Mouse (Mus musculus): ENCODE measurements around the gene Prep. TPM values are rescaled to one million over a fixed set of nuclear protein-coding genes. Genes with fewer than 3 reads are reported as not detected.

The Prep gene
- polyA plus RNA-seq, 1 experiment, result 4.9 TPM

DNA sequence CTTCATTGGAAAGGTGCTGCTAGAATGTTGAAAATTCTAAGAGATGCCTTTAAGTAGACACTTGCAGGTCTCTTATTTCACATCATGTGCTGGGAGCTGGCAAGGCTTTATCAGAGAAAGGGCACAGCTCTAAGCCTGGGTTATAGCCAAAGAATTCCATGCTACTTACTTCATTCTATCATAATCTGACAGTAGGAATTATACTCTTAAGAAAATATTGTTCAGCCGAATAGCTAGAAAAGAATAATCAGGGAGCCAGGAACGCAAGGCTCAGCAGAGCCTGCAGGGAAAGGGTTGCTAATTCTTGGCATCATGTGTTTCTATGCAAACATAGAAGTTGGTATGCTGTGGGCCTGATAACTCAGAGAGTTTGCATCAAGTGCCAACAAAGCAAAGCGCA is 114.3 kb downstream of the Prep start:
- H3K4me3 ChIP-seq (replicated peaks; ENCODE audit: control insufficient read depth, low read depth, low read length), result no peak overlapping the region
- TF ChIP-seq POLR2A (IDR thresholded peaks at IDR 0.05; ENCODE audit: borderline replicate concordance, control insufficient read depth, low read depth, low read length), result no peak
- no peak for TF ChIP-seq CTCF (IDR thresholded peaks at IDR 0.05; ENCODE audit: control insufficient read depth, insufficient read depth, low read length)
- H3K27ac ChIP-seq (ENCODE audit: control insufficient read depth, insufficient read depth, low read depth, low read length, poor library complexity), result no peak overlapping the region
- WGBS, result 89% methylated on average over 3 of the region's 3 CpGs
- no peaks in the 10 kb centered on the region for H3K4me1 ChIP-seq (ENCODE audit: control insufficient read depth, insufficient read depth, low read length)

DNA sequence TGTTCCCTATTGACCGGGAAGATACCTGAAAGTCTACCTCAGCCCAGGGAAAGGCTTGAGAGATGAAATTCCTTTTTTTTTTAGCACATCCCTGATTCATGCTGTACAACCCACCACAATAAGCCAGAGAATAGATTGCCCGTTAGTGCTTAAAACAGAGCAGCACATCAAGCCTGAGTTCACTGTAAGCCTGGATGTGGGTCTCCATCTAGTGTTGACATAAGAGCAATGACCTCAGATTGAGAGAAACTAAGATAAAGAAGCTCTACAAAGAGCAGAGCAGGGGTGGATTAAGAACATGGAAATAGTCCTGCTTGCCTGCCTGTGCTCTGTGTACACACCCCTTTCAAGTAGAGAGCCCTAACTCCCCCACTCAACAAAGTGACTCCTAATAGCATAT is 118.5 kb downstream of the Prep start:
- no peaks in the 10 kb centered on the region for H3K4me1 ChIP-seq (ENCODE audit: control insufficient read depth, insufficient read depth, low read length)

DNA sequence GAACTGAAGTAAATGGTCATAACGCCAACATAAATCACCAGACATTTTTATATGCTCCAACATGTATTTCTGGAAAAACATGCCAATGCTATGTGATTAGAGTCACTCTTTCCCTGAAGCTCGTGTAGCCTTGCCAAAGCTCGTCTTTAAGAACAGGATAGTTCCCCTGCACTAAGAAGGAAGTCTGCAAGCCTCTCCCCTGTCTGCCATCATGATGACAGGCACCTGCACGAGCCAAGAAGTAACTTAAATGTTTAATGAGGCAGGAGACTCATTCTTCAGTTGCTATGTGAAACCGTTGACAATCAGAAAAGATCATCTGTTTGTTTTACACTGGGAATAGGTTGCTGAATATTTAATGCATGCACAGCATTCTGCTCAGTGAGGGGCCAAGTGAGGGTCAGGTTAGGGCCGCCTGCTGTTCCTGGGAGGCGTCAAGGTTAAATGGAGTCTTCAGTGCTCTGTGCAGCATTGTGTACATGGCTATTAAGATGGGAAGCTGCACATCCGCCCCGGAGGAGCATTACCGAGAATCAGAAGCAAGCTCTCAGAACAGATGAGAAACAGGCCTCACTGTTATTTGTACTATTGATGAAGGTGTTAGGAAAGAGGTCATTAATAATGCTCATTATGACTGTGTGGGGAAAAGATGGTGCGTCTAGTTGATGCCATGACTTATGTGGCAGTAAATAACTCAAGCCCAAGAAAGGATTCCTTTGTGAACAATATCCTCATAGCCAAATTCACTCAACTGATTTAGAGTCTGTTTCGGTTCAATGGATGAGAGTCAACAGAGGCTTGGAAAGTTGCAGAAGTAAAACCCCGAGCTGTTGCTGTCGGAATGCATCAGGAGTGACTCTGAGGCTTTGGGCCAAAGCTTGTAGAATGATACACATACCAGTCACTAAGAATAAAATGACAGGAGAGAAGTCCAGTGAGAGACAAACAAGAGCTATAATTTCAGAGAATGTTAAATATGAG is 126.6 kb downstream of the Prep start:
- 79% methylated on average over 14 of the region's 14 CpGs for WGBS
- Histone ChIP-seq H3K4me3 (replicated peaks; ENCODE audit: control insufficient read depth, low read depth, low read length) (no peak overlapping the region), H3K4me1 (ENCODE audit: control insufficient read depth, insufficient read depth, low read length) (no peaks in the 10 kb centered on the region; the same call in 1 of the 2 replicates), H3K27ac (ENCODE audit: control insufficient read depth, insufficient read depth, low read depth, low read length, poor library complexity) (no peak overlapping the region)
- TF ChIP-seq POLR2A (IDR thresholded peaks at IDR 0.05; ENCODE audit: borderline replicate concordance, control insufficient read depth, low read depth, low read length), result no peak
- TF ChIP-seq CTCF (IDR thresholded peaks at IDR 0.05; ENCODE audit: control insufficient read depth, insufficient read depth, low read length), result no peak

More for the DNA sequence above, 118.5 kb downstream of the Prep start:
- Histone ChIP-seq H3K27ac (ENCODE audit: control insufficient read depth, insufficient read depth, low read depth, low read length, poor library complexity) (no peak overlapping the region), H3K4me3 (replicated peaks; ENCODE audit: control insufficient read depth, low read depth, low read length) (no peak overlapping the region)
- TF ChIP-seq POLR2A (IDR thresholded peaks at IDR 0.05; ENCODE audit: borderline replicate concordance, control insufficient read depth, low read depth, low read length) (no peak), CTCF (IDR thresholded peaks at IDR 0.05; ENCODE audit: control insufficient read depth, insufficient read depth, low read length) (no peak)
- 82% methylated on average over 2 of the region's 2 CpGs for WGBS

DNA sequence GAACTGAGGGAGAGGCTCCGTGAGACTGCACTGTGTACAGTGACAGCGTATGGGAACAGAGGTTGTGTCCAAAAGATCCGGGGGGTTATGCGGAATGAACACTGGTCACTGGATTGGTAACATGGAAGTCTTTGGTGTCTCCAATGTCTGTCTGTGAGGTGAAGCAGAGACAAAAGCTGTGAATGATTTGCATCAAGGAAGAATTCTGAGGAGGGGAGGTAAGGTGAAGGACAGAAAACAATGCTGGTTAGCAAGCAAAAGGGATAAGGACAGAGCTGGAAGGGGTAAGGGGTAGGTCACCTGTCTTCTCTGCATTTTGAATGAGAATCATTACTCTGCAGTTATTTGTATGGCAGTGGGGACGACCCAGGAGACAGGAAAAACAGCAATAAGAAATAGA is 127.5 kb downstream of the Prep start:
- Histone ChIP-seq H3K27ac (ENCODE audit: control insufficient read depth, insufficient read depth, low read depth, low read length, poor library complexity) (no peak overlapping the region), H3K4me1 (ENCODE audit: control insufficient read depth, insufficient read depth, low read length) (no peaks in the 10 kb centered on the region; the same call in 1 of the 2 replicates), H3K4me3 (replicated peaks; ENCODE audit: control insufficient read depth, low read depth, low read length) (no peak overlapping the region)
- 78% methylated on average over 5 of the region's 5 CpGs for WGBS
- TF ChIP-seq POLR2A (IDR thresholded peaks at IDR 0.05; ENCODE audit: borderline replicate concordance, control insufficient read depth, low read depth, low read length), result no peak
- TF ChIP-seq CTCF (IDR thresholded peaks at IDR 0.05; ENCODE audit: control insufficient read depth, insufficient read depth, low read length), result no peak

DNA sequence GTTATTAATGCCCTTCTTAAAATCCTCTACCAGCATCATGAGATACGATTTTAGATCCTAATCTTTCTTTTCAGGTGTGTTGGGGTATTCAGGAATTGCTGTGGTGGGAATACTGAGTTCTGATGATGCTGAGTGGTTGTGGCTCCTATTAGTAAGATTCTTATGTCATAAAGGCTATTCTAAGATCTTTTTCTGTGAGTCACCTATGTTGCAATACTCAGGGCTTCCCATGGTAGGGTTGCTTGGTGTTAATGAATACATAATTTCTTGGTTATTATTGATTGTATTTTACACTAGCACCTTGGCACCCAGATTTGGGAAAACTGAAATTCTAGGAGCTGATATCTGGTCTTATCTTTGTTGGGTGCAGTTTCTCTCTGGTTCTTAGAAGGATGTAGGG is 137.6 kb downstream of the Prep start:
- Histone ChIP-seq H3K27ac (ENCODE audit: control insufficient read depth, insufficient read depth, low read depth, low read length, poor library complexity) (no peak overlapping the region), H3K4me1 (ENCODE audit: control insufficient read depth, insufficient read depth, low read length) (no peaks in the 10 kb centered on the region), H3K4me3 (replicated peaks; ENCODE audit: control insufficient read depth, low read depth, low read length) (no peak overlapping the region)
- TF ChIP-seq CTCF (IDR thresholded peaks at IDR 0.05; ENCODE audit: control insufficient read depth, insufficient read depth, low read length) (no peak), POLR2A (IDR thresholded peaks at IDR 0.05; ENCODE audit: borderline replicate concordance, control insufficient read depth, low read depth, low read length) (no peak)
- 53% methylated on average over 1 of the region's 1 CpGs for WGBS

DNA sequence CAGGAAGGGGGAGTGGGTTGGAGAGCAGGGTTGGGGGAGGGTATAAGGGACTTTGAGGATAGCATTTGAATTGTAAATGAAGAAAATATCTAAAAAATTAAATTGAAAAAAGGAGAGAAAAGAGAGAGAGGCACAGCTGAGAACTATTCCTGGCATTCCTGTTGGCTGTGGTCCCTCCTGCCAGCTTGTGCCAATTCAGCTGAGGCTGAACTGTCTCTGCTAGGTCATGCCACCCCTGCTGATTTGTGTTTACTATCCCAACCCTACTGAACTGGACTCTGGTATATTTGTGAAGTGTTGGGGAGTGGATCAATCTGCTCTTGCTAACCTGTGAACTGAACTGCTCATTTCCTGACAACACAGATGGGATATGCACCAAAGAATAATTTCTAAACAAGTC is 143.2 kb downstream of the Prep start:
- H3K4me1 ChIP-seq (ENCODE audit: control insufficient read depth, insufficient read depth, low read length), result no peaks in the 10 kb centered on the region
- H3K27ac ChIP-seq (ENCODE audit: control insufficient read depth, insufficient read depth, low read depth, low read length, poor library complexity), result no peak overlapping the region
- TF ChIP-seq POLR2A (IDR thresholded peaks at IDR 0.05; ENCODE audit: borderline replicate concordance, control insufficient read depth, low read depth, low read length) (no peak), CTCF (IDR thresholded peaks at IDR 0.05; ENCODE audit: control insufficient read depth, insufficient read depth, low read length) (no peak)
- H3K4me3 ChIP-seq (replicated peaks; ENCODE audit: control insufficient read depth, low read depth, low read length), result no peak overlapping the region

DNA sequence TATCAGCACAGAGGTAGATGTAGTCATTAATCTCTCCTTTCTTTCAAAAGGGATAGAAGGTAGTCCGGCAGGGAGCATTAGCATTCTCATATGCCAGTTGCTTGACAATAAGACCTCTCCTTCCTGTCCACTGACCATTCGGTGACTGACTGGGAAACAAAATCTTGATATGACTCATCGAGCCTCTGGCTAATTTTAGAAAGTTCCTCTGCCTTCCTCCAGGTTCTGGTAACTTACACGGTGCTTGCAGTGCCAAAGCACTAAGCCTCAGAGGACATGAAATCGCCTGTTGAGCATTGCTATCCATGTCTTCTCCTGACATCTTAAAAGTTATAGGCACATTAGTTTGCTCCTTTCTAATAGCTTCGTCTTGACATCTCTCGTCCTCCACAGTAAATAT is 149.7 kb downstream of the Prep start:
- WGBS, result 43% methylated on average over 7 of the region's 7 CpGs
- no peak for TF ChIP-seq POLR2A (IDR thresholded peaks at IDR 0.05; ENCODE audit: borderline replicate concordance, control insufficient read depth, low read depth, low read length)
- TF ChIP-seq CTCF (IDR thresholded peaks at IDR 0.05; ENCODE audit: control insufficient read depth, insufficient read depth, low read length), result no peak
- no peaks in the 10 kb centered on the region for H3K4me1 ChIP-seq (ENCODE audit: control insufficient read depth, insufficient read depth, low read length)
- no peak overlapping the region for H3K4me3 ChIP-seq (replicated peaks; ENCODE audit: control insufficient read depth, low read depth, low read length)
- H3K27ac ChIP-seq (ENCODE audit: control insufficient read depth, insufficient read depth, low read depth, low read length, poor library complexity), result no peak overlapping the region

Other genes with a start within 250 kb of the Prep start
- not detected in 2 replicates for gene Popdc3, start 110.9 kb downstream of the Prep start, polyA plus RNA-seq (2011; ENCODE audit: insufficient read depth, insufficient read length, low replicate concordance, missing spikeins)

All from bone marrow, adult 2 months (tissue).